Mouse (Mus musculus): ENCODE results near the gene Slc37a3.

- TF ChIP-seq POLR2A (IDR thresholded peaks at IDR 0.05; ENCODE audit: extremely low read depth, insufficient read depth, low read length): no peak
- TF ChIP-seq CTCF (IDR thresholded peaks at IDR 0.05; ENCODE audit: extremely low read depth, insufficient read depth, low read length): no peak
Observed at GRCm38 (mm10) chr6:39347880-39348814, 29.3 kb downstream of the Slc37a3 start.
